Mouse (Mus musculus) T-helper 2 cell (primary cell): Measurements from ENCODE around the gene 2200002J24Rik.
"Not testable (repeated sequence)": the region's sequence is repeated elsewhere in the genome, so short reads cannot be mapped to it uniquely, and the experiment has no call there.

Source experiments
- in situ Hi-C: fragments of 300-600 bp; cut with MboI, MseI; formaldehyde crosslinking; loops from one replicate; pipeline ENCODE4 v1.15.1; 2025; ENCODE audit warnings: high pct_unique_total_duplicates

Gene 2200002J24Rik

GRCm38 (mm10) chr7:30728214-30728613, 29.5 kb downstream of the 2200002J24Rik start:
- in situ Hi-C loops: no loop called here

DNA sequence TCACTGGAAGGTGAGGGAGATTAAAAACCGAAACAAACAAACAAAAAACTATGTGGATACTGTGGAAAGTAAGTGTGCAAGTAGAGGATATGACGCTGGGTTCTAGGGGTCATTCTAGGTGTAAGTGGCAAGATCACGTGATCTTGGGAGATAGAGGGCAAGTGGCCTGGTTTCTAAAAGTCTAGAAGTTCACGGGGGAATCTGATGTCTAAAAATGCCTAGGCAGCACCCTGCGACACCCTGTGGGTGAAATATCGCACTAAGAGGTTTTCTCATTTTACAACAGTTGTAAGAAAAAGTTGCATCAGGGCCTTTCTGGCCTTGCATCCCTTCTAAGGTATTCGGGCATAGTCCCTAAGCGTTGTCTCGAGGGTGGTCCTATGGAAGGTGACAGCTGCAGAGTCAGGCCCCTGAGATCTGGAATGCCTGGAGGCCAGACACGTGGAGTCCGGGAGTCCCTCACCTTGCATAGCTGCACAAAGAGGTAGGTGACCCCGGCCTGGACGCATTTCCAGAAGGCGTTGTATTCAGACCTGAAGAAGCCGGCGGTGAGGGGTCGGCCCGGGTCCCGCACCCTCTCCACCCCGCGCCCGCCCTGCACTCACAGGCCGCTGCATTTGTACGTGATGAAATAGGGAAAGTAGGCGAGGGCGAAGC, 30.1 kb downstream of the 2200002J24Rik start:
- in situ Hi-C loops: no loop called here

- in situ Hi-C loops: no loop called here
Observed at GRCm38 (mm10) chr7:30729396-30730063, 30.8 kb downstream of the 2200002J24Rik start, which contains the start of gene Tmem147. TSS of gene Tmem147 (minus strand) at chr7:30729540.

GRCm38 (mm10) chr7:30730064-30730722, 31.5 kb downstream of the 2200002J24Rik start:
- in situ Hi-C loops: not testable (repeated sequence)

DNA sequence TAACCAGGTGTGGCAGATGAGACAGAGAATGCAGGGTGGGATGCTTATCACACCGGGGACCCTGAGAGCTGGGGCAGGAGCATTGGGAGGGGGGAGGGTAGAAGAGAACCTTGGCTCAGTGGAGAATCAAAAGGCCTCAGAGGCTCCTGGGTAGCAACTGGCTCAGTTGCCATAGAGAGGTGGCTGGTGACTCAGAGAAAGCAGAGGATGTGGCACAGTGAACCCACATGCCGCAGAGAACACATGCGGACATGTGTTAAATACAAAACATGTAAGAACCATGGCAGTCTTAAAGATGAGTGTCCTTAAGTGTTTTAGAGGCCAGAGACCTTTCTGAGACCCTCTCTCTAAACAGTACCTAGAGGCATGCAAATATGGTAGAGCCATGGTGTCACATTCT, 37.5 kb downstream of the 2200002J24Rik start:
- in situ Hi-C loops: no loop called here

DNA sequence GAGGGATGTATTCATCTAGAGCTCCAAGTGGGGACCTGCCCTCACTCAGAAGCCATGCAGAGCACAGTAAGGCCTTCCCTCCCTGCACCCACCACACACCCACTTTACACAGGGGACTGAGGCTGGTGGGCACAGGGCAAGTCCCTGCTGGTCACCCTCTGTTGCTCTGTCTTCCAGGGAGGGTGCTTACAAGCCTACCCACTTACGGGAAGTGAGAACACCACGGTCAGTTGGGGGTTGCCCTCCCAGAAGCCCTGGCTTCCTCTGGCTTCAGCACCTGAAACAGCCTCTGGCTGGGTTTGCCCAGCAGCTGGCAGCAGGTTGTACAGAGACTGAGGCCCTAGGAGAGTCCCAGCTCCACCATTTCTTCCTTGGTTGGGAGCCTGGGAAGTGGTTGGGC, 43.8 kb downstream of the 2200002J24Rik start:
- in situ Hi-C loops: not testable (repeated sequence)

GRCm38 (mm10) chr7:30743617-30744016, 44.9 kb downstream of the 2200002J24Rik start, which contains the start of gene Gapdhs:
TSS of gene Gapdhs (minus strand) at chr7:30743681.
- in situ Hi-C loops: not testable (repeated sequence)

DNA sequence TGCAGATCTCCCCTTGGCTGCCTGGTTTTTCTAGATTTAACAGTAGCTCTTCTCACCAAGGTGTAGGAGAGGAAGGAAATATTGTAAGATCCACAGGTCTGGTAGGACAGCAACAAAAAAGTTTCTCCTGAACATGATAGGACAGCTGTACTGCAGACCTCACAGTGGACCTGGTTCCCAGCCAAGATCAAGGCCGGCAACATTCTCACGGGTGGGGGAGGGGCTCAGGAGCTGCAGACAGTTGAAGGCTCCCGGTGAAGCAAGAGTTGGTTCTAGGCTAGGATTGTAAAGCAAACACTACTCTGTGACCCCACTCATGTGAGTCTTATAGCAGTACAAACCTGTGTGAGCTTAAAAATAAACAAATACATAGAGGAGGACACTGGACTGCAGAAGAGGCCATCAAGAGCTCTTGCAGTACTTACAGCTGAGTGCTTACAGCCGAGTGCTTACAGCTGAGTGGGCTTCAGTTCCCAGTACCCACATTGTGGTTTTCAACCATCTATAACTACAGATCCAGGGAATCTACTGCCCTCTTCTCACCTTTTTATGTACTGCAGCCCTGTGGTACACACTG, 45.4 kb downstream of the 2200002J24Rik start:
- in situ Hi-C loops: no loop called here

- in situ Hi-C loops: no loop called here
Observed at GRCm38 (mm10) chr7:30747525-30748204, 48.9 kb downstream of the 2200002J24Rik start.
